Mouse (Mus musculus): ENCODE data around the gene Gtpbp10.

Gtpbp10 gene

GRCm38 (mm10) chr5:5559079-5559740 is at the start of gene Gtpbp10:
Gene Gtpbp10 (minus strand): TSS chr5:5559538.
- DNase-seq (ENCODE audit: low spot score), result peak; percentile 96

- DNase-seq (ENCODE audit: low spot score), result no peak
Measured at GRCm38 (mm10) chr5:5587686-5588085, 28.3 kb upstream of the Gtpbp10 start.

GRCm38 (mm10) chr5:5573749-5574317 is 14.5 kb upstream of the Gtpbp10 start, which contains the start of gene Gm8773:
Gene Gm8773 (plus strand): TSS chr5:5573799.
- DNase-seq (ENCODE audit: low spot score), result no peak

GRCm38 (mm10) chr5:5562435-5562834 is 3.1 kb upstream of the Gtpbp10 start:
- no peak for DNase-seq (ENCODE audit: low spot score)

GRCm38 (mm10) chr5:5561041-5561706 is 1.8 kb upstream of the Gtpbp10 start:
- DNase-seq (ENCODE audit: low spot score), result peak; percentile 27

- no peak for DNase-seq (ENCODE audit: low spot score)
Measured at GRCm38 (mm10) chr5:5559798-5560197, 460 bp upstream of the Gtpbp10 start.

GRCm38 (mm10) chr5:5551110-5551509 is 8.2 kb downstream of the Gtpbp10 start:
- no peak for DNase-seq (ENCODE audit: low spot score)

GRCm38 (mm10) chr5:5540385-5540784 is 19.0 kb downstream of the Gtpbp10 start:
- peak; percentile 14 for DNase-seq (ENCODE audit: low spot score)

GRCm38 (mm10) chr5:5539771-5540170 is 19.6 kb downstream of the Gtpbp10 start:
- DNase-seq (ENCODE audit: low spot score), result no peak

- no peak for DNase-seq (ENCODE audit: low spot score)
Measured at GRCm38 (mm10) chr5:5536131-5536530, 23.2 kb downstream of the Gtpbp10 start.

GRCm38 (mm10) chr5:5533656-5534420 is 25.5 kb downstream of the Gtpbp10 start:
- DNase-seq (ENCODE audit: low spot score), result no peak

- no peak for DNase-seq (ENCODE audit: low spot score)
Measured at GRCm38 (mm10) chr5:5515411-5515810, 43.9 kb downstream of the Gtpbp10 start.

GRCm38 (mm10) chr5:5514196-5515076 is 44.9 kb downstream of the Gtpbp10 start, which contains the start of gene Cldn12:
Gene Cldn12 (minus strand): TSS chr5:5514958.
- DNase-seq (ENCODE audit: low spot score), result peak; percentile 99

GRCm38 (mm10) chr5:5511401-5511800 is 47.9 kb downstream of the Gtpbp10 start:
- no peak for DNase-seq (ENCODE audit: low spot score)

- no peak for DNase-seq (ENCODE audit: low spot score)
Measured at GRCm38 (mm10) chr5:5510989-5511388, 48.3 kb downstream of the Gtpbp10 start.

GRCm38 (mm10) chr5:5510304-5510887 is 48.9 kb downstream of the Gtpbp10 start:
- no peak for DNase-seq (ENCODE audit: low spot score)

GRCm38 (mm10) chr5:5508231-5508630 is 51.1 kb downstream of the Gtpbp10 start:
- no peak for DNase-seq (ENCODE audit: low spot score)

- DNase-seq (ENCODE audit: low spot score), result peak; percentile 60
Measured at GRCm38 (mm10) chr5:5507701-5508225, 51.6 kb downstream of the Gtpbp10 start.

- no peak for DNase-seq (ENCODE audit: low spot score)
Measured at GRCm38 (mm10) chr5:5504456-5504855, 54.9 kb downstream of the Gtpbp10 start.

- no peak for DNase-seq (ENCODE audit: low spot score)
Measured at GRCm38 (mm10) chr5:5503381-5503780, 56.0 kb downstream of the Gtpbp10 start.

GRCm38 (mm10) chr5:5501583-5501982 is 57.8 kb downstream of the Gtpbp10 start:
- no peak for DNase-seq (ENCODE audit: low spot score)
